Mouse (Mus musculus) frontal cortex, adult (tissue): ENCODE data around the gene C130032M10Rik.

Source experiments
- ATAC-seq: cut with Nextera tagmentation; 2 replicates; pipeline ENCODE4 v1.9.2; 2017; ENCODE audit warnings: mild to moderate bottlenecking, moderate library complexity, mixed read lengths; ENCODE audit not compliant: low TSS enrichment

The C130032M10Rik gene

DNA sequence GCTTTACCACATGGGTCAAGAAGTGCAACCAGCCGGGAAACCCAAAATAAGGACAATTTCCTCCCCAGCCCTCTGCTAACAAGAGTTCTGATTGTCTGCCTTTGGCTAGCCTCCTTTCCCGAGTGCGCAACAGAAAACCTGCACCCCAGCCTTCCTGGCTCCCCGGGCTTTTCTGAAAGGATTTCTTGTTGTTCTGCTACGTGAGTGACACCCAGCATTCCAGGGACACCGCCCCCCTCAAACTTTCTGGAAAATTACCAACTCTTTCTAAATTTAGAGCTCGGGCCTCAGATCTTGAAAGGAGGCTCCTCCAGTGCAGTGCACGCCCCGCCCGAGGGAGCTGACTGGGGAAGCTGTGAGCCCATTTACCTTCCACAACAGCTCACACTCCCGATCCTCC is at the start of gene C130032M10Rik:
C130032M10Rik (plus strand) TSS at position 334 of the 400 bp plus-strand sequence.
- no peak for ATAC-seq

DNA sequence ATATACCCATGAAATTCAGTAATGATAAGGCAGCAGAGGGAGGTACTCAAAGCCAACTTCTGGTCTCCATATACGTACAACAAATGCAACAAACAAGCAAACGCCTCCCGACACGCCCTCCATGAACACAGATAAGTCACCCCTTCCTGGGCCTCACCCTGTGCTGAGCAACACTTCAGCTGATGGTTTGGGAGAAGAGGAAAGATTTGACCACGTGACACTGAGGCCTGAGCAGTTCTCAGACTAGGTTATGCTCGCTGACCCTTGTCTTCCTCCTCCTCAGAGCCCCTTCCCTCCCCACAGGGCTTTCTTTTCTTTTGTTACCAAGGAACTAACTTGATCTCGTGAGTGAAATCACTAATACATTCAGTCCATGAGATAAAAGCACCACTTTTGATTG is 48.6 kb upstream of the C130032M10Rik start:
- ATAC-seq, result no peak

DNA sequence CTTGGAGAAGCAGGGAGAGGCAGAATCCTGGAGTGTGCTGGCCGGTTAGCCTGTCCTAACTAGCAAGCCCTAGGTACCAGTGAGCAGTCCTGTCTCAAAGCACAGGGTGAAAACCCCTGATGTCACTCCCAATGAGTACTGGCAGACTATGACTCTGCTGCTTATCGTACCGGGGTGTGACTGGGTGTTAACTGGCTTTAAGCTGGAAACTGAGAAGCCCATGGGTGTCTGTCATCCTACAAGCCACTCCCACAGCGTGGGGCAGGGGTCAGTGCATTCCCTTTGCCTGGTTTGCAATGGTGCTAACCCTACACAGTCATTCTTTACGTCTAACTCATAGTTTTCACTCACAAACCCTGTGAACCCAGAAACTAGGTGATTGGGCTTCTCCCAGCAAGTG is 47.3 kb upstream of the C130032M10Rik start:
- ATAC-seq, result no peak

DNA sequence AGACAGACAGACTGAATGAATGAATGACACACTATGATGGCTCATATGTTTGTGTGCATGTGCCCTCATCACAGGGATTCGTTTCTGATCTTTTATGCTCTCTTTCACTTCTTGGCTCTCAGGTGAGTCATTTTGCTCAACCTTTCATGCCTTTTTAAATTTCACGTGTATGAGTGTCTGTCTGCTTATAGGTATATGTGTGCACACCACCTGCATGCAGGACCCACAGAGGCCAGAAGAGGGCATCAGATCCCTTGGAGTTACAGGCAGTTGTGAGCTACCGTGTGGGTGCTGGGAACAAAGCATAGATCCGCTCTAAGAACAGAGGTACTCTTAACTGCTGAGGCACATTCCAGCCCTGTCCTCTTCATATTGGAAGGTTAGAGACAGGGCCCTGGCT is 46.8 kb upstream of the C130032M10Rik start:
- ATAC-seq, result no peak

DNA sequence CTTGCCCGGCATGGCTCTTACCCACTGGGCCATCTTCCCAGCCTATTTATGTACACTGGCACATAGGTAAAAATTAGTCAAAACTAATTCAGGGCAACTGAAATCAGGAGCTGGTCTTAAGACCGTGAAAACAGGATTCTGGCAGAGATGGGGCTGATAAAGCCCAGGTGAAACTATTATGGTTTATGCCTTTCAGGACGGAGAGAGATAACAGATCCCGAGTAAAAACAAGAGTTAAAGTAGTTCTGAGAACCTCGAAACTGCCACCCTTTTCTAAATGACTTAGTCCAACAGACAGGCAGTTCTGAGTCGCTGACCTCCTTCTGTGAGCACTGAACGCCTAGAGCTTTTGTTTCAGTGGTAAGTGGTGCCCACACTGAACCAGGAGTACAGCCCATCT is 43.6 kb upstream of the C130032M10Rik start:
- no peak for ATAC-seq

DNA sequence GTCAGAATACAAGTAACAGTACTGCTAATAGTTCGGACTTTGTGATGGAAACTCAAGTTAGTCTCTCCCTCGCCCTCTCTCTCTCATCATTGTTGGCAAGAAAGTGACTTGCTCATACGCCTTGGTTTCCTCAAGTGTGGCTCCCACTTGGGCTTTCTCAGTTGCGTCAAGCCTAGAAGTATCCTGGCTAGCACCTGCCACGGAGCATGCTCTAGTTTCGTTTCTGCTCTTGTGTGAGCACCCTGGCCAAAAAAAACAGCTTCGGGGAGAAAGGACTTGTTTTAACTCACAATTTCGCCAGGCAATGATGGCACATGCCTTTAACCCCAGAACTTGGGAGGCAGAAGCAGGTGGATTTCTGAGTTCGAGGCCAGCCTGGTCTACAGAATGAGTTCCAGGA is 38.5 kb upstream of the C130032M10Rik start:
- ATAC-seq, result no peak

DNA sequence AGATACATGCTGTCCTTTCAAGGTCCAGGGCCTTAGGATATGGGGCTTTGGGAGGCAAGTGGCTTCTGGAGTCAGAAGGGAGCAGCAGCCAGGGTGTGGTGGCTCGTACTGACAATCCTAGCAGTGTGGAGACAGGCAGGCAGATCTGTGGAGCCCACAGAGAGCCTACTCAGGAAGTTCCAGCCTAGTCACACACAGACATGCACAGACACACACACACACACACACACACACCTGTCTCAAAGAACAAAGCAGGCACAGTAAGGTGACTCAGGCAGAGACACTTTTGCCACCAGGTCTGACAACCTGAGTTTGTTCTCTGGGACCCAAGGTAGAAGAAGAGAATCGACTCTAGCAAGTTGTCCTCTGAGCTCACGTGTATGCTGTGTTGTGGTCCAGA is 34.6 kb upstream of the C130032M10Rik start:
- no peak for ATAC-seq

DNA sequence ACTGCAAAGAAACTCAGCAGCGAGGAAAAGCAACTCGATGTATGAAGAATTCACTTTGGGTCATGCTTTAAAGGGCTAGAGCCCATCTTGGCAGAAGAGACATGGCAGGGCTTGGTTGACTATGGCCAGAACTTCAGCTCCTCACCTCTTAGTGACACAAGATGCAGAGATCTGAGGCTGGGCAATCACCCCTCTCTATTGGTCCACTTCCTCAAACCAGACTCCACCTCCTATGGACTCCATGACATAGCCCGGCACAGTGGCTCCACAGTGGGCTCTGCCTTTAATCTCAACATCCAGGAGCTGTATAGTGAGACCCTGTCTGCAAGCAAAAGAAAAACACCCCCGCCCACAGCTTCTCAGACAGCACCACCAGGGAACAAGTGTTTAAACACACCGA is 30.7 kb upstream of the C130032M10Rik start:
- no peak for ATAC-seq

DNA sequence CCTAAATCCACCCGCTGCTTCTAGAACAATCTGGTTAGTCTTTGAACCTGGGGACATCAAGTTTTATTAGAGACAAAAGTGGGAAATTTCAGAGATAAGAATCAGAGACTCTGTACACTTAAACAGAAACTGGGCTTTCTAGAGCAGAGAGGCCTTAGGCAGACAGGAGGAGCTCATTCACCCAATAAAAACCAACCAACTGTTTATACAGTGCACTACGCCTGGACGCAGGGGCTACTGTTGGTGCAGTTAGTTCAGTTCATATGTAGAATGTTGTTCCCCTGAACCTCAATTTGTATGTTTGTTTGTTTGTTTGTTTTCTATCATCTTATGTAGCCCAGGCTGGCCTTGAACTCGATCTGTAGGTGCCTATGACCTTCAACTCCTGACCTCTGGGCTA is 28.7 kb upstream of the C130032M10Rik start:
- ATAC-seq, result no peak

DNA sequence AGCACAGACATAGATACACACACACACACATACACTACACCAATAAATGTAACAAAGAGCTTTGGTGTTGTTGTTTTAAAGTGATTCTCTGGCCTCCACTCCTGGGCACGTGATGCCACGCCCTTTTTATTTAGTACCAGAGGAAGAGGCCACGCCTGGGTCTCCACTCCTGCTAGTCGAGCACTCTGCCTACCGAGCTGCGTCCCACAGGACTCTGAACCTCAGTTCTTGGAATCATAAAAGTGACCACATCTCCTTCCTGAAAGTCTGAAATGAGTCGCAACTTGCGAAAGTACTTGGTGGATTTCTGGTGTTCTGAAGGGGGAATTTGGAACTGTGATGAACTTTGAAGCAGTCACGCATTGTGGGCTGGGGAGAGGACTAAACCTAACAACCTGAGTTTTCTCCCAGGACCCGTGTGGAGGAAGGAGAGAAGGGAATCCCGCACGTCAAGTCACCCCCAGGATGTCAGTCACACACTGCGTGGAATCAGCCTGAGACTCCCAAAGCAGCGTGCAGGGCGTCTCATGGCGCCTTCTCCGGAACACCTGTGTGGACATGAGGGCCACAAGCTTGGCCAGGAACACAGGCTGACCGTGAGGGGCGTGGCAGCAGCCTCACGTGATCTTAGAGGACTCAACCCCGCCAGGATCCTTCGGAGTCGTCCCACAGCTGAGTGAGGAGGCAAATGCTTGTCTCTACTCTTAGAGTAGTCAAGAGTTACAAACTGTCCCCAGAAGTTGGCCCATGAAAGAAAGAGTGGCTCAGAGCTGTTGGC is 27.8 kb upstream of the C130032M10Rik start:
- ATAC-seq, result no peak

DNA sequence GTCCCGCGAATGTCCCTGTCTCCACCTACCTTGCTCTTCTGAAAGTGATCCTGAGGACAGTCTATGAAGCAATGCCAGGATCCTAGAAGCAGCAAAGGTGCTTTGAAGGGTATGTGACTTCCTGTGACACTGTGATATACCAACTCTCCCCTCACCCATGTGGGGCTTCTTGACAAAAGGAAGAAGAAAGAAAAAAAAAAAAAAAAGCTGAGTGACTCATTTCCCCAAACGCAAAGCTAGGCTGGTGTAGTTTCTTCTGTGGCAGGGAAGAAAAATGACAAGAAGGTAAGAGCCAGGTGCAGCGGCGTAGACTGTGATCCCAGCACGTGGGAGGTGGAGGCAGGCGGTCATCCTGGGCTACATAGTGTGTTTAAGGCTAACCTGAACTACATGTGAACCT is 19.0 kb upstream of the C130032M10Rik start:
- no peak for ATAC-seq

DNA sequence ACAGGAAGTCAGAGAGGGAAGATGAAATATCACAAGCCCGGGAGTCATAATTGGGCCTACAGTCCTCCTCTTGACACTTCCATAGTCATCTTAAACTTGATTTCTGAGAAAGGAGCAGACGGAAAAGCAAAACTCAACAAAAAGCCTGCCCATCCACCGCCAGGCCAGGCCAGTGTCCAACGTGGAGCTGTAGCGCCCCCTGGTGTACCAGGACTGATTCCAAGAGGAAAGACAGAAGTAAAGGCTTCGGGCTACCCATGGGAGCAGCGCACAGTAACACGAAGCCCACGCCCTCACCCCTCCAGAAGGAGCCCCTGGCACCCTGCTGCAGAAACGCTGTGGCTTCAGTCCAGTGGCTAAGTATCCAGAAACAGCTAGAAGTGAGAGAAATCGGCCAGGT is 17.3 kb upstream of the C130032M10Rik start:
- peak; percentile 88 for ATAC-seq

DNA sequence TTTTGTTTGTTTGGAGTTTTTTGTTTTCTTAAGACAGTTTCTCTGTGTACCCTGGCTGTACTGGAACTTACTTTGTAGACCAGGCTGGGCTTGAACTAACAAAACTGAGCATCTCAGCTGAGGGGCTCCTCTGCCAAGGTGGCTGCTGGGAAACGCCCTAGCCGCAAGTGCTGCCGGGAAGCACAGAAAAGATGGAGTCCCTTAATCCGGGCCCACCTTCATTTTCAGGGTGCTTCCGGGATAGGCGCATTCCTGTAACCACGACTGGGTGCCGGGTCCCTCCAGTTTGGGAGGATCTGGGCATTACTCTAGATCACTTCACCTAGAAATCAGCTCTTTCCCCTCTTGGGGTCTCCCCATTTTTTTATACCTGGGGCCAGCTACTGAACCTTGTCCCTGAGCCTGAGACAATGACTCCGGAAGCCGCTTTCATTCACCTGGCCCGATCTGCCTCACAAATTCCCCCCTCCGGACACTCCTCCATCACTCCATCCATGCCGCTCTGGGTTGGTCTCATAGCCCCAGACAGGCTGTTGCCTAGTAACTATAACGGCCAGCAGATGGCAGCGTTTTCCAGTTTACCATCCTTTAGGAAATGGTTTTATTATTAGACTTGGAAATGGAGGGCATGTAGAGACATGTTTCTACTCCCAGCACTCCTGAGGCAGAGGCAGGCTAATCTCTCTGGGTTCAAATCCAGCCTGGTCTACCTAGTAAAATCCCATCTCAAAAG is 15.5 kb upstream of the C130032M10Rik start:
- peak; percentile 76 for ATAC-seq

DNA sequence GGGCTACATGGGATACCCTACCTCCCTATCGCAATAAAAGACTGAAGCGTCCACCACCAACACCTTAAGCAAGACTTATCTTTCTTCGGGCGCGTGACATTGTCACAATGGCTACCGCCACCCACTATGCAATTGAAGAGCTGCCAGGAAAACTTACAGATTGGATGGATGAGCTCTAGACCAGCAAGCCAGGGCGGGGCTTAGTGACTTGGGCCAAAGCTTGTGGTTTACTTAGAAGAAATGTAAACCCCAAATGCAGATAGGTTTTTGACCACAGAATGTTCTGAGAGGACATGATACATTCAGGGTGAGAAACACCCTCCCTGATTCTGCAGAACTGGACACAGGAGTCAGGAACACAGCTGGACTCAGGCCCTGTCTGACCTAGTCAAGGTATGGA is 14.4 kb upstream of the C130032M10Rik start:
- no peak for ATAC-seq

DNA sequence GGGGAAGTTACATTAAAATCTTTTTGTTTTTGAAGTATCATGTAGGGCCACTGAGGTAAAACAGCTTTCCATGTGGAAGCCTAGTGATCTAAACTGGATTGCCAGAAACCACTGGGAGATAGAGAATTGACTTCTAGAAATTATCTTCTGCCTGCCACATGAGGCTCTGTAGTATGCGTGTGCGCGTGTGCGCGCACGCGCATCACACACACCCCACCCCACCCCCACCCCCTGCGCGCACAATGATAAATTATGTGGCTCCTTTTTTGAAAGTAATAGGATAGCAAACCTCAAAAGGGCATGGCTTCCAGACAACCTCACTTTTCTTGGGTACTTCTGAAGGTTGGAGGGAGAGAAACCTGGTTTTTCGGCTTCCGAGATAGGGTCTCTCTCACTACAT is 13.6 kb upstream of the C130032M10Rik start:
- ATAC-seq, result no peak

DNA sequence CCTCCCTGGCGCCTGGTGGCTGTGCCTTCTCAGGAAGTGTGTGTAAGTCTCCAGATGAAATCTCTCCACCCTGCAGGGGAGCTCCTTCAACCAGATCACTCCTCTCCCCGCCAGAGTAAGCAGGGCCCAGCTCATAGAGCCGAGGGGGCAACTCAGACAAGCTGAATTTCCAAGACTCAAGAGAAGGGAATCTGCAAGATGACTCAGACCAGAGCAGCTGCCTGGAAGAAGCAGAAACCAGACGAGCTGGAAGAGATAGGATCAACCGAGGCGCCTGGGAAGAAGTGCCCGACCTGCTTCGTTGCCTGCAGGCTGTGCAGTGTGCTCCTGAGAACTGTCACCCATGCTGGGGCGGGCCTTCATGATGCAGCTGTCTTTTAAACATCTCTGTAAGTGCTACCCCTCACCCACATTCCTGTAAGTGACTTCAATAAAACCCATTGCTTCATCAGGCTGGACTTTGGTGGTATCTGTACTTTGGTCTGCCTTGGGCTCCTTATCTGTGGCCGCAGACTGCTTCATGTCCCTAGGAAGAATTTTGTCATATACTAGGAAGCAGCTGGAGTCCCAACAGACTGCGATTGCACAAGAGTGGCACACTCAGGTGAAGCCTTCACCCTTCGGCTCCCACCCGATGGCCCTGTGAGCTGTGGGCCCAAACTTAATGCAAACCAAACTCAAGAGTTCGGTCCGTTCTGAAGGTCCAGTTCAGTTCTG is 12.6 kb upstream of the C130032M10Rik start:
- no peak for ATAC-seq

DNA sequence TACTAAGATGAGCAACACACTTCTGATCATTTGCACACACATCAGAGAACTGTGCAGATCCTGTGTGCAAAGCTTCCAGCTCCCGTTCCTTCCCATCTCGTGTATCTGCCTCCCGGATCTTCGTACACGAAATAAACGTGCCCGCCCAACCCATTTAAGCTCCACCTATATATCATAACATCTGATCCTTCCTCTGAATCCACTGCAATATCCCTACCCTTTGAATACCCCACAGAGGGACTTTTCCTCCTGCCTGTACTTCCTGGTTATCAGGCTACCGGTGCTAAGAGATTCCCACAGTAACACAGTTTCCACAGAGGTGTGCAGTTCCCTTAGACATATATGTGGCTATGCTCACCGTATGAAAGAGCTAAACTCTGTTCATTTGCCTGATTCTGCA is 10.7 kb upstream of the C130032M10Rik start, which contains the start of gene Ccr4:
Ccr4 (minus strand) TSS at position 101 of the 400 bp plus-strand sequence.
- ATAC-seq, result no peak

DNA sequence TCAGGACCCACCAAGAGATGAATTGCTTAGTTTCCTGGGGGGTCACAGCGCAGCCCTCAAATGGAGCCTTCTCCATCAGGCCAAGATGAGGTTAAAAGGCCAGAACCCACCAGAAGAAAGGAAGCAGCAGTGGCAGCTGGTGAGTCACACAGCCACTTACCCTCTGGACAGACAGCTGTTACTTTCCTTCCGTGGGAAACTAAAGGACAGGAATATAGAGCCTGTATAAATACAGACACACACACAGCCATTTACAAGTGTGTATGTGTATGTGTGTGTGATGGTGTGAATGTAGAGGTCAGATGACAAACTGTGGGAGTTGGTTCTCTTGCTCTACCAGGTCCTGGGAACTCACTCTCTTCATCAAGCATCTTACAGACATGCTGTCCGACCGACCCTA is 8.9 kb upstream of the C130032M10Rik start:
- no peak for ATAC-seq

DNA sequence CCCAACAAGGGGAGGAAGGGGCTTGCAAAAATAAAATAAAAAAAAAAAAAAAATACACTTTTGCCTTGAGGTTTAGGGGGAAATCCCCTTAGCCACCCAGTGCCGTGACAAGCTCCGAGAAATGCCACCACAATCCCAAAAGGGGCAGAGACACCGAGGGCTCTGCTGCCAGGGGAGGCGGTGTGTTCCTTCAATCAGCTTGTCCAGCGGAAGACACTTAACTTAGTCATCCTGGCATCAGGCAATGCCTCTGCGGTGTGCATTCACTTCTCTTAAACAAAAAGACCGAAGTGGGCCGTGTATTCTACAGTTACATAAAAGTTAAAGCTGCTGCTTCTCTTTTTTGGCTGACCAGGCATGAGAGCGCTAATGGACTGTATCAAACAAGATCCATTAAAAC is 8.1 kb upstream of the C130032M10Rik start:
- no peak for ATAC-seq

DNA sequence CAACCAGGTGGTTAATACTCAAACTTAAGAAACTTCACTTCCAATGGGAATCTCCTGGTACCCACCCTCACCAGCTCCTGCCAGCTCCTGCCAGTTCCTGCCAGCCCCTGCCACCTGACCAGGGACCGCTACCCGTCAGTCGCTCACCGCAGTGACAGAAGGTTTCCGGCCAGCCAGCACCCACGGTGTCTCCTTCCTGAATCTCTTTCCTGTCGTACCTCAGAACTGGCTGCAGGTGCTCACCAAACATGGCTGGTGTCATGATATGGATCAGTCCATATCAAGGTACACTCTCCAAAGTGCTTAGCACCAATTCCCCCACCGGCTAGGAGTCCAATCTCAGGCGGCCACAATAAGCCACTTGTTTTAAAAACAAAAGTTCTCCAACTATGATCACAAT is 5.7 kb upstream of the C130032M10Rik start:
- no peak for ATAC-seq

DNA sequence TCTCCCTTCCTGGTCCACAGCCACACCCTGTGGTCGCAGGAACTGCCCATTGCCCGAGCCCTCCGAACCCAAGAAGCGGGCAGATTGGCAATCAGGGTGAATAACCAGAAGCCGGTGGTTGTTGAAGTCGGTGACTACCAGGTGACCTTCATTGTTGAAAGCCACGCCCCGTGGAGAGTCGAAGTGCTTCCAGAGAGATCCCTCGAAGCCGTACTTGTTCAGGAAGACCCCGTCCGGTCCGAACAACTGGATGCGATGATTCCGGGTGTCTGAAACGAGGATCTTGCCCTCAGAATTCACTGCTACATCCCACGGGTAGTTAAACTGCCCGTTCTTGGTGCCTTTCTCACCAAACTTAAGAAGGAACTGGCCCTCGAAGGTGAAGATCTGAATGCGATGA is 2.7 kb upstream of the C130032M10Rik start:
- ATAC-seq, result no peak

DNA sequence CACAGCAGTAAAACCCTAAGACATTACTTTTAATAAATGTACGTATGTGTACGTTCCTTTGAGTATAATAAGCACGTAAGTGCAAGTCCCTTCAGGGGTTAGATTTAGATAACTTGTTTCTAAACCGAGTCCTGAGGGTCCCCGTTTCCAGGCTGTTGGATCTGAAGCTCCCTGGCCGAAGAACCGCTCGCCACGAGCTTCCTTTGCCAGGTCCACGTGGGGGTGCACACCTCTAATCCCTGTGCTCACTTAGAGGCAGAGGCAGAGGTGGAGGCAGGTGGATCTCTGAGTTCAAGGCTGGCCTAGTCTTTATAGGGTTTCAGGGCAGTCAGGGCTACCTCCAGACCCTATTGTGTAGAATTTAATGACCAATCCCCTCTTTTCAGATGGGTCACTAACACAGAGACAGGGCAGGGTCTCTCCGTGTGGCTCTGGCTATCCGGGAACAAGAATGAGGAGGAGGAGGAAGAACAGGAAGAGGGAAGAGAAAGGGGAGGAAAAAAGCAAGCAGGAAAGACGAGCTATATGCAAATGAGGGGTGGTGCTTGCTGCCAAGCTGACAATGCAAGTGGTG is 2.5 kb downstream of the C130032M10Rik start:
- no peak for ATAC-seq
